Mouse (Mus musculus): ENCODE data around the gene Gpatch4. TPM values are rescaled to one million over a fixed set of nuclear protein-coding genes. Genes with fewer than 3 reads are reported as not detected.

Gpatch4 gene
- polyA plus RNA-seq, 1 experiment from 2014 or later: 29.1 TPM

DNA sequence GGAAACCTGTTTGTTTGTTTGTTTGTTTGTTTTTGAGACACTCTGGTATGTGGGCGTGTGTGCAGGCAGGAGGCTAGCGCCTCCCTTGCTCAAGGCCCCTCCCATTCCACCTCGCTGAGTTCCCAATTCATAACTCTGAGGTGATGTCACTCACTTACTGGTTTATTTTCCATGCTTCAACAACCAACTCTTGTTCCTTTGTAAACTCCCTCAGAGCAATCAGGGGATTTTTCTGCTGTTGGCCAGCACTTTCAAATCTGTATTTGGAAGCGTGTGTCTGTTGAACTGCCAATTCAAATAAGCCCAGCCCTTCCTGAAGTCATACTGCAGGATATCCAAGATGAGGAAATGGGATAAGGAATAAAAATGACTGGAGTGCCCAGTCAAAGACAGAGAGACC lies 39.8 kb downstream of the Gpatch4 start:
- H3K9ac ChIP-seq: peak overlapping the region; percentile 55; the same call in 1 of the 2 replicates
- ATAC-seq (ENCODE audit: low FRiP score, low read depth): no peak
- peaks cover 5% of the 10 kb centered on the region for H3K36me3 ChIP-seq
- no peaks in the 10 kb centered on the region for H3K9me3 ChIP-seq
- 18% methylated on average over 4 of the region's 4 CpGs for WGBS
- no peaks in the 10 kb centered on the region for H3K27me3 ChIP-seq (replicated peaks)
- no peak overlapping the region for H3K27ac ChIP-seq
- peak overlapping the region; percentile 63 for H3K4me3 ChIP-seq
- H3K4me2 ChIP-seq (replicated peaks): peak overlapping the region; percentile 91
- peaks cover 13% of the 10 kb centered on the region for H3K4me1 ChIP-seq

DNA sequence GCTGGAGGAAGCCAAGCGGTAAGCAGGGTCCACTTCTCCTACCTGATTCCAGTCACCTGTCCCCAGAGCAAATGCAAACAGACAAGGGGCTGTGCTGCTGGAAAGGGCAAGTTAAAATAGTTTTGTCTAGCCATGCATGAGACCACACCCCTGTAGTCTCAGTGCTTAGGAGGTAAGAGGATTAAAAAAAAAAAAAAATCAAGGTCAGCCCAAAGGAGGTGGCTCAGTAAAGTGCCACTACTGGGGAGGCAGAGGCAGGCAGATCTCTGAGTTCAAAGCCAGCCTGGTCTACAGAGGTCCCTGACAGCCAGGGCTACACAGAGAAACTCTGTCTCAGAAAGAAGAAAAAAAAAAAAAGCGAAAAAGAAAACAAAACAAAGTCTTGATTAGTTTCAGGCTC lies 41.1 kb downstream of the Gpatch4 start:
- Histone ChIP-seq H3K4me3 (no peak overlapping the region), H3K27ac (no peak overlapping the region), H3K4me1 (peaks cover 13% of the 10 kb centered on the region), H3K27me3 (replicated peaks) (no peaks in the 10 kb centered on the region), H3K9ac (no peak overlapping the region), H3K9me3 (no peaks in the 10 kb centered on the region), H3K36me3 (peaks cover 9% of the 10 kb centered on the region), H3K4me2 (replicated peaks) (no peak overlapping the region)
- 89% methylated on average over 2 of the region's 2 CpGs for WGBS
- no peak for ATAC-seq (ENCODE audit: low FRiP score, low read depth)

DNA sequence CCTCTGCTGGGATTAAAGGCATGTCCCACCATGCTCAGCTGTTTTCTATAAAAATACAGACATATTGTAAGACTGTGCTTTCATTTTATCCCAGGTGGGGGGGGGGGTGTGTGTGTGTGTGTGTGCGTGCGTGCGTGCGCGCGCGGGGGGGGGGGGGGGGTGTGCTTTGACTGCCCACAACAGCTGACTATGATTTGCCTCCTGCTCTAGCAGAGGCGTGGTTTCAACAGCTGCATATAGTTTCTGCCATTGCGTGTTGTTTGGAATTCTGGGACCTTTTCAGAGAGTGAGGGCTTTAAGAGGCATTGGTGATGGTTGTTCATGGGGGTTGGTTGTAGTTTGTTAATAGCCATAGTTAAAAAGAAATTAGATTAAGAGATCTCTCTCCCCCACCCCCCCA lies 42.6 kb downstream of the Gpatch4 start:
- WGBS: 91% methylated on average over 5 of the region's 9 CpGs
- H3K36me3 ChIP-seq: peaks cover 22% of the 10 kb centered on the region
- no peak for ATAC-seq (ENCODE audit: low FRiP score, low read depth)
- no peak overlapping the region for H3K4me3 ChIP-seq
- no peak overlapping the region for H3K9ac ChIP-seq
- peaks cover 13% of the 10 kb centered on the region for H3K4me1 ChIP-seq
- no peaks in the 10 kb centered on the region for H3K9me3 ChIP-seq
- H3K4me2 ChIP-seq (replicated peaks): no peak overlapping the region
- no peaks in the 10 kb centered on the region for H3K27me3 ChIP-seq (replicated peaks)
- H3K27ac ChIP-seq: no peak overlapping the region

DNA sequence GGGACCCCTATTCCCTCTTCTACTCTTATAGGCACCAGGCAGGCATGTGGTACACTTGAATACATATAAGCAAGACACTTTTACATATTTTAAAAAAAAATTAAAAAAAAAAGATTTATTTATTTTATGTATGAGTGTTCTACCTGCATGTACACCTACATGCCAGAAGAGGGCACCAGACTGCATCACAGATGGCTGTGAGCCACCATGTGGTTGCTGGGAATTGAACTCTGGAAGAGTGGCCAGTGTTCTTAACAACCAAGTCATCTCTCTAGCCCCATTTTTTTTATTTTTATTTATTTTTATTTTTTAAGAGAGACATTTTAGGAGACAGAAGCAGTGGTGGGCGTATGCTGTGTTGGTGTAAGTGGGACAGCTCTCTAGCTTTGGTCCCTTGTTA lies 44.8 kb downstream of the Gpatch4 start:
- ATAC-seq (ENCODE audit: low FRiP score, low read depth): no peak
- no peaks in the 10 kb centered on the region for H3K27me3 ChIP-seq (replicated peaks)
- H3K4me1 ChIP-seq: peaks cover 5% of the 10 kb centered on the region
- 84% methylated on average over 1 of the region's 1 CpGs for WGBS
- peaks cover 43% of the 10 kb centered on the region for H3K36me3 ChIP-seq
- no peak overlapping the region for H3K9ac ChIP-seq
- H3K4me3 ChIP-seq: no peak overlapping the region
- no peak overlapping the region for H3K27ac ChIP-seq
- H3K4me2 ChIP-seq (replicated peaks): no peak overlapping the region
- H3K9me3 ChIP-seq: no peaks in the 10 kb centered on the region

DNA sequence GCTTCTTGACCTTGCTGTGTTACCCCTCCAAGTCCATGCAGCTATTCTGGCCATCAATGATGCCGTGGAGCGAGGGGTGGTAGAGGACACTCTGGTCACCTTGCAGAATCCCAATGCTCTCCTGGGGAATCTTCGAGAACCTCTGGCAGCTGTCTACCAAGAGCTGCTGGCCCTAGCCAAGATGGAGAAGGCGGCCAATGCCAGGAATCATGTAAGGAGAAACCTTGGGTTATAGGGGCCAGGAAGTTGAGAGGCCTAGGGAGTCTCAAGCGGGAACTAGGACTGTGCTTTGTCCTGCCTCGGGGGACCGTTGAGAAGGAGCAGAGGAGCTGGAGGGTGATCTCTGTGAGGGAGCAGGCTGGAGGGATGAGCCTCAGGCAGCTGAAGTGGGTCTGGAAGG lies 47.2 kb downstream of the Gpatch4 start:
- H3K9ac ChIP-seq: no peak overlapping the region

DNA sequence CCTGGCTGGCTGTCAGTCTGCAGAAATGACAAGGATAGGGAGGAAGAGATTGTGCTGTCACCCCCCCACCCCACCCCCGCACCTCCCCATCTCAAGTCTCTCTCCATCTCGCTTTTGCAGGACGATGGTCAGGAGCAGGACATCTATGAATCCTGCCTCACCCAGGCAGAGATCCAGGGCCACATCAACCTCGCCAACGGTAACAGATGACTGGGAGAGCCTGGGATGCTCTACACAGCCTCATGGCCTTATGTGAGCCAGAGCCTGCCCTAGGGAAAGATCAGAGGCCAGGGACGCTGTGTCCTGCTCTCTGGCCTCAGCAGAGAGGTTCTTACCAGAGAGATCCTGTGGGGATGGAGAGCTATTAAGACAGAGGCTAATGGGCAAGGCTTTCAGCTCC lies 47.7 kb downstream of the Gpatch4 start:
- Histone ChIP-seq H3K9me3 (no peaks in the 10 kb centered on the region), H3K36me3 (peaks cover 62% of the 10 kb centered on the region), H3K4me3 (no peak overlapping the region), H3K9ac (no peak overlapping the region), H3K4me2 (replicated peaks) (no peak overlapping the region), H3K27me3 (replicated peaks) (no peaks in the 10 kb centered on the region), H3K4me1 (no peaks in the 10 kb centered on the region), H3K27ac (no peak overlapping the region)
- no peak for ATAC-seq (ENCODE audit: low FRiP score, low read depth)
- WGBS: 93% methylated on average over 6 of the region's 6 CpGs

More for the DNA sequence above, 47.2 kb downstream of the Gpatch4 start:
- no peaks in the 10 kb centered on the region for H3K4me1 ChIP-seq
- H3K9me3 ChIP-seq: no peaks in the 10 kb centered on the region
- no peak for ATAC-seq (ENCODE audit: low FRiP score, low read depth)
- no peaks in the 10 kb centered on the region for H3K27me3 ChIP-seq (replicated peaks)
- peaks cover 59% of the 10 kb centered on the region for H3K36me3 ChIP-seq
- H3K4me2 ChIP-seq (replicated peaks): no peak overlapping the region
- H3K27ac ChIP-seq: no peak overlapping the region
- H3K4me3 ChIP-seq: no peak overlapping the region
- 94% methylated on average over 7 of the region's 7 CpGs for whole genome bisulfite sequencing

DNA sequence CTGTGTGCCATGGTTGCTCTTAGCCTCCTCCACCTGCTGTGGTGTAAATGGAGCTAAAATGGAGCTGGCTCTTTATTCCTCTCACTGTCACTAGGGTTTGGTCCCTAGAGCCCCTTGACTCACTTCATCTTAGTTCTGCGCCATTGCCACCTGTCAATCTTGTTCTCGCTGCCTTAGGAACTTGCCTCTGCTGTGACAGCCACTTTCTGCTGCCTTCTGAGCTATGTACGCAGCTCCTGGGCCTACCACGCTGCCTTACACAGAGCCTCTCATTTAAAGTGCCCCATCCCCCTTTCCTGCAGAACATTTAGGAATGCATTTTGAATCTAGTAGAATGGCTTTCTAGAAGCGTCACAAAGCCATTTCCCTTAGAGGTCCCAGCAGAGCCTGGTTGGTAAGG lies 51.2 kb downstream of the Gpatch4 start:
- Histone ChIP-seq H3K4me2 (replicated peaks) (no peak overlapping the region), H3K4me3 (no peak overlapping the region), H3K27me3 (replicated peaks) (no peaks in the 10 kb centered on the region), H3K9ac (no peak overlapping the region), H3K9me3 (no peaks in the 10 kb centered on the region), H3K36me3 (peaks cover 71% of the 10 kb centered on the region), H3K27ac (no peak overlapping the region), H3K4me1 (no peaks in the 10 kb centered on the region)
- 86% methylated on average over 5 of the region's 5 CpGs for WGBS
- no peak for ATAC-seq (ENCODE audit: low FRiP score, low read depth)

DNA sequence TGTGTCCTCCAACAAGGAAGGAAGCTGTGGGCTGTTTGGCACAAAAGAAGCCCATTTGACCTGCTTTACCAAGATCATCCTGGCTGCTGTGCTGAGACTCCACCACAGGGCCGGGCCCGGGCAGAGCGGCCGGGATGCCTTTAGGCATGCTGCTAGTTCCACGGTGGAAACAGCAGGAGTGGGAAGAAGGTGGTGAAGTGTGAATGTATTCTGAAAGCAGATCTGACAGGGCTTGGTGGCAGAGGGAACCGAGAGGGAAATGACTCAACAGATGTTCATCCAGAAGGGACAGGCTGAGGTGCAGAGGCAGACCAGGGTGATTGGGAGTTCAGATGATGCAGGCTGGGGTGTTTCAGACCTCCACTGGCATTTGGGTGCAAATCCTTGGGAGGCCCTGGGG lies 54.8 kb downstream of the Gpatch4 start:
- no peak for ATAC-seq (ENCODE audit: low FRiP score, low read depth)
- H3K4me1 ChIP-seq: no peaks in the 10 kb centered on the region
- no peak overlapping the region for H3K27ac ChIP-seq
- H3K4me2 ChIP-seq (replicated peaks): no peak overlapping the region
- H3K9ac ChIP-seq: no peak overlapping the region
- peaks cover 68% of the 10 kb centered on the region for H3K36me3 ChIP-seq
- no peaks in the 10 kb centered on the region for H3K9me3 ChIP-seq
- no peak overlapping the region for H3K4me3 ChIP-seq
- 91% methylated on average over 6 of the region's 6 CpGs for WGBS
- no peaks in the 10 kb centered on the region for H3K27me3 ChIP-seq (replicated peaks)

DNA sequence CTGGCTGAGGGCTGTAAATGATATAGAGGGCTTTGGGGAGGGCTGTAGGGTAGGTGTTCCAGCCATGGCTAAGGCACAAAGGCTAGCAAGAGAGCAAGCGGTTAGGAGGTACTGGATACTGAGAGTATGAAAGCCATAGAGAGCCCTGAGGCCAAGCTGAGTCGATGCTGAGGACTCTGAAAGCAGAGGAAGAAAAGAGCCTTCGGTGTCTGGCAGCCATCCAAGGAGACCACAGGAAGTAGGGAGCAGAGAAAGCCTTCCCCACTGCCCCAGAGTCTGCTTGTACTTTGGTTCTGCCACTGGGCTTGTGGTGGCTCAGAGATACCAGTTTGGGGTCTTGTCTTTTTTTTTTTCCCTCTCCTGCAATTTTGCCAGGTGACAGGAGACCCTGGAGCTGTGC lies 57.3 kb downstream of the Gpatch4 start:
- Histone ChIP-seq H3K27ac (no peak overlapping the region), H3K4me2 (replicated peaks) (no peak overlapping the region), H3K4me1 (no peaks in the 10 kb centered on the region), H3K4me3 (no peak overlapping the region), H3K9ac (no peak overlapping the region), H3K27me3 (replicated peaks) (no peaks in the 10 kb centered on the region), H3K36me3 (peaks cover 65% of the 10 kb centered on the region), H3K9me3 (no peaks in the 10 kb centered on the region)
- no peak for ATAC-seq (ENCODE audit: low FRiP score, low read depth)
- WGBS: 80% methylated on average over 3 of the region's 3 CpGs

DNA sequence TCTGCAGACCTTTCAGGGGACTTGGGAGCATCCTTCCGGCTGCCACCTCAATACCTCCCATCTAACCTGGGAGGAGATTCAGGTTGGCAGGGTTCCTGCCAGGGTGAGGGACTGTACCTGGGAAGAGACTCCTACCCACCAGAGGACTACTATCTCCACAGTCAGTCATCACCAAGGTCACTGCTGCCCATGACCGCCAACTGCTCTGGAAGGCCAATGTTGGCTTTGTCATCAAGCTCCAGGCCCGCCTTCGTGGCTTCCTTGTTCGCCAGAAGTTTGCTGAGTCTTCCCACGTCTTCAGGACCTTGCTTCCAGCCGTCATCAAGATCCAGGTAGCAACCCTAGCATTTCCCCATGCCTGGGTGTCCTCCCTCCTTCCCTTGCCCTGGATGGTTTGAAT lies 58.8 kb downstream of the Gpatch4 start:
- Histone ChIP-seq H3K4me2 (replicated peaks) (no peak overlapping the region), H3K27ac (no peak overlapping the region), H3K9ac (no peak overlapping the region), H3K4me1 (no peaks in the 10 kb centered on the region), H3K36me3 (peaks cover 63% of the 10 kb centered on the region), H3K4me3 (no peak overlapping the region), H3K27me3 (replicated peaks) (no peaks in the 10 kb centered on the region), H3K9me3 (no peaks in the 10 kb centered on the region)
- 94% methylated on average over 7 of the region's 7 CpGs for WGBS
- no peak for ATAC-seq (ENCODE audit: low FRiP score, low read depth)

DNA sequence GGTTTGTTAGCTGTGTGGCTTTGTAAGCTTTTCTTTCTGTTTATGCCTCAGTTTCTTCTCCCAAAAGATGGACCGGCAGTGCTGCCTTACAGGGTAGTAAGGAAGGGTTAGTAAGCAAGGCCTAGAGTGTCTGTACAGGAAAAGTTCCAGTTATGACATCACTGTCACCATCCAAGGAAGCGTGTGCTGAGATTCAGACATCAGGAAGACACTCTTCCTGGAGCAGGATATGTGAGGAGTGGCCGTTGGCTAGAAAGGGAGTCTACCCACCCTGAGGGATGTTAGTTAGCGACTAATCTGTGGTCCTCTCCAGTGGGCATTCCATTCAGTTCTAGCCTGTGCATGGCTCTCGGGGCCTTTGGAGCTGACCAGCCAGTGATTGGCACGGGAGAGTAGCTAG lies 59.3 kb downstream of the Gpatch4 start:
- ATAC-seq (ENCODE audit: low FRiP score, low read depth): no peak
- Histone ChIP-seq H3K36me3 (peaks cover 64% of the 10 kb centered on the region), H3K27ac (no peak overlapping the region), H3K9me3 (no peaks in the 10 kb centered on the region), H3K4me1 (no peaks in the 10 kb centered on the region), H3K9ac (no peak overlapping the region), H3K4me2 (replicated peaks) (no peak overlapping the region), H3K4me3 (no peak overlapping the region), H3K27me3 (replicated peaks) (no peaks in the 10 kb centered on the region)
- WGBS: 88% methylated on average over 6 of the region's 6 CpGs

DNA sequence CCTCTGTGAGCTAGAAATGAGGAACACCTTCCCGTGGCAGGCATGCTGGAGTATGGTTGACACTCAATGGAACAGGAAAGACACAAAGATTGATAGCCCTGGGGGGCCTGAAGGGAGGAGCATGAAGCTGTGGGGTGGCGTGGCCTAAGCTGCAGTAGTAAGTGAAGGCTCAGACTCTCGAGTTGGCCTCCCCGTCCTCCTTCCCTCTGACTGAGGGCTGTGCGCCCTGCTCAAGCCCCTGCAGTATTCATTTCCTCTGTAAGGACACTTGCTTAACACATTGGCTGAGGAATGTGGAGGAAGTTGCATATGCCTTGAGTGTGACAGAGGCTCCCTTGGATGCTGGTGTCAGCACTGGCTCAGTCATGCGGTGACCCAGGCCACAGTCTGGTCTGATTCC lies 59.7 kb downstream of the Gpatch4 start:
- no peak overlapping the region for H3K9ac ChIP-seq

More for the DNA sequence above, 59.7 kb downstream of the Gpatch4 start:
- Histone ChIP-seq H3K4me2 (replicated peaks) (no peak overlapping the region), H3K4me1 (no peaks in the 10 kb centered on the region), H3K27me3 (replicated peaks) (no peaks in the 10 kb centered on the region), H3K4me3 (no peak overlapping the region), H3K9me3 (no peaks in the 10 kb centered on the region), H3K27ac (no peak overlapping the region), H3K36me3 (peaks cover 64% of the 10 kb centered on the region)
- 87% methylated on average over 6 of the region's 6 CpGs for WGBS
- ATAC-seq (ENCODE audit: low FRiP score, low read depth): no peak
